26 mouse cellular contexts compared by ENCODE assay signal in genomic region chr12:89625746-89626145, GRCm38 (mm10).
DNase-seq lines count a peak whose midpoint lies in the region; ATAC-seq and TF ChIP-seq lines count a peak whose summit lies in the region.
"Had no signal": no experiment of that assay in that cellular context is flagged by ENCODE, and none has a peak within 500 bp of the region (broad histone marks: within the 10 kb centered on the region; RNA-seq: fewer than 3 reads in every experiment).

No protein-coding gene starts in this region.

- H3K27ac ChIP-seq in midbrain, postnatal 0 days (ENCODE audit: low read depth, low read length): no peak overlapping the region
- no peak overlapping the region for H3K27ac ChIP-seq in midbrain, embryonic 16.5 days (ENCODE audit: low read length)
- H3K27ac ChIP-seq: forebrain, embryonic 13.5 days; hindbrain, embryonic 10.5 days; intestine, embryonic 15.5 days; limb, embryonic 13.5 days; lung, embryonic 15.5 days; neural tube, embryonic 13.5 days; stomach, postnatal 0 days had no signal

- no peaks in the 10 kb centered on the region for H3K4me1 ChIP-seq in midbrain, postnatal 0 days (ENCODE audit: insufficient read depth, low read length)
- no peaks in the 10 kb centered on the region for H3K4me1 ChIP-seq in midbrain, embryonic 16.5 days (ENCODE audit: control insufficient read depth, insufficient read depth, low read length)
- H3K4me1 ChIP-seq: forebrain, embryonic 13.5 days; hindbrain, embryonic 10.5 days; intestine, embryonic 15.5 days; limb, embryonic 13.5 days; lung, embryonic 15.5 days had no signal

- no peak for TF ChIP-seq CTCF in midbrain, postnatal 0 days (IDR thresholded peaks at IDR 0.05)

- no peak for ATAC-seq in midbrain, postnatal 0 days (ENCODE audit: low FRiP score)
- ATAC-seq in midbrain, embryonic 16.5 days: no peak
- ATAC-seq: forebrain, embryonic 13.5 days; hindbrain, embryonic 16.5 days; intestine, embryonic 15.5 days had no signal

- H3K9ac ChIP-seq in midbrain, postnatal 0 days (replicated peaks; ENCODE audit: low read length, poor library complexity, severe bottlenecking): no peak overlapping the region
- no peak overlapping the region for H3K9ac ChIP-seq in midbrain, embryonic 16.5 days (ENCODE audit: low read depth, low read length)
- H3K9ac ChIP-seq: forebrain, embryonic 13.5 days; intestine, embryonic 15.5 days; limb, embryonic 13.5 days; lung, embryonic 15.5 days; neural tube, embryonic 13.5 days had no signal

- H3K4me3 ChIP-seq in midbrain, postnatal 0 days (ENCODE audit: low read depth, low read length): no peak overlapping the region
- H3K4me3 ChIP-seq in midbrain, embryonic 16.5 days (ENCODE audit: low read depth, low read length): no peak overlapping the region
- H3K4me3 ChIP-seq: forebrain, embryonic 13.5 days; hindbrain, embryonic 10.5 days; intestine, embryonic 15.5 days; limb, embryonic 13.5 days; lung, embryonic 15.5 days; neural tube, embryonic 13.5 days had no signal

- H3K9me3 ChIP-seq in midbrain, postnatal 0 days (ENCODE audit: low read length): no peaks in the 10 kb centered on the region
- no peaks in the 10 kb centered on the region for H3K9me3 ChIP-seq in midbrain, embryonic 16.5 days (replicated peaks; ENCODE audit: control insufficient read depth, low read length, poor library complexity, severe bottlenecking)
- H3K9me3 ChIP-seq: forebrain, embryonic 13.5 days; hindbrain, embryonic 10.5 days; intestine, embryonic 15.5 days; limb, embryonic 13.5 days; lung, embryonic 15.5 days; neural tube, embryonic 13.5 days had no signal

- H3K4me2 ChIP-seq in midbrain, postnatal 0 days (ENCODE audit: low read depth, low read length, poor library complexity, severe bottlenecking): no peak overlapping the region
- no peak overlapping the region for H3K4me2 ChIP-seq in midbrain, embryonic 16.5 days (ENCODE audit: low read length)
- H3K4me2 ChIP-seq: forebrain, embryonic 13.5 days; intestine, embryonic 15.5 days; limb, embryonic 13.5 days; liver, embryonic 11.5 days; lung, embryonic 15.5 days; midbrain, embryonic 11.5 days; neural tube, embryonic 13.5 days had no signal

- 83% methylated on average over 4 of the region's 4 CpGs for WGBS in midbrain, postnatal 0 days
- 88% methylated on average over 4 of the region's 4 CpGs for WGBS in midbrain, embryonic 16.5 days

- peak; percentile 36 for DNase-seq in midbrain, postnatal 0 days (ENCODE audit: low spot score)
- peak; percentile 28 to 46 for DNase-seq in cerebellum, adult 18-20 months
- peak; percentile 74 to 81 for DNase-seq in cerebellum, postnatal 10 days
- DNase-seq in kidney, postnatal 14 days: no peak
- no peak for DNase-seq in right cerebral cortex, adult 18-20 months
- DNase-seq in layer of hippocampus, adult 18-20 months (ENCODE audit: low spot score in 2 of 2): no peak
- DNase-seq: adrenal gland, postnatal 14 days; gastrocnemius, postnatal 14 days; heart, postnatal 14 days; kidney, adult 2 months; kidney, postnatal 4 days; right cerebral cortex, postnatal 25 days; spleen, adult 18-20 months; thymus, adult 2 months; thymus, postnatal 4 days had no signal

- H3K27me3 ChIP-seq in midbrain, postnatal 0 days (ENCODE audit: insufficient read depth, low read length): no peaks in the 10 kb centered on the region
- H3K27me3 ChIP-seq in midbrain, embryonic 16.5 days (ENCODE audit: control insufficient read depth, insufficient read depth, low read depth, low read length): no peaks in the 10 kb centered on the region
- H3K27me3 ChIP-seq: forebrain, embryonic 13.5 days; intestine, embryonic 15.5 days; limb, embryonic 13.5 days; lung, embryonic 15.5 days; neural tube, embryonic 13.5 days had no signal

- no peaks in the 10 kb centered on the region for H3K36me3 ChIP-seq in midbrain, postnatal 0 days (ENCODE audit: insufficient read depth, low read length)
- no peaks in the 10 kb centered on the region for H3K36me3 ChIP-seq in midbrain, embryonic 16.5 days (ENCODE audit: control insufficient read depth, insufficient read depth, low read length)
- H3K36me3 ChIP-seq: hindbrain, embryonic 10.5 days; intestine, embryonic 15.5 days; limb, embryonic 13.5 days; lung, embryonic 15.5 days; neural tube, embryonic 13.5 days had no signal

Comparison
In these comparisons a context has a peak if more than half of its experiments do, and no peak if none do; other contexts are left out.
1. DNase-seq: peak in midbrain, postnatal 0 days (single experiment), cerebellum, adult 18-20 months (2 of 2) and cerebellum, postnatal 10 days (2 of 2); none in kidney, postnatal 14 days (single experiment), right cerebral cortex, adult 18-20 months (single experiment) and layer of hippocampus, adult 18-20 months (0 of 2).